Mouse (Mus musculus) C2C12 (cell line): ENCODE data around the gene Sohlh2. TPM values are rescaled to one million over a fixed set of nuclear protein-coding genes. Genes with fewer than 3 reads are reported as not detected.
"Not testable (repeated sequence)": the region's sequence is repeated elsewhere in the genome, so short reads cannot be mapped to it uniquely, and the experiment has no call there.

Source experiments
- H3K27me3 ChIP-seq: one replicate; pipeline ENCODE4 v1.6.1; 2011; ENCODE audit not compliant: control insufficient read depth, insufficient read depth, insufficient read length
- H3K36me3 ChIP-seq: one replicate; pipeline ENCODE4 v1.6.1; 2011; ENCODE audit not compliant: control insufficient read depth, insufficient read depth
- H3K4me3 ChIP-seq: one replicate; pipeline ENCODE4 v1.5.1; 2011; ENCODE audit warnings: mild to moderate bottlenecking, control low read depth; ENCODE audit not compliant: poor library complexity, insufficient read depth, severe bottlenecking
- H3K79me2 ChIP-seq: one replicate; pipeline ENCODE4 v1.6.1; 2011; ENCODE audit not compliant: control insufficient read depth, insufficient read depth
- H3K79me3 ChIP-seq: one replicate; pipeline ENCODE4 v1.6.1; 2011; ENCODE audit warnings: low read depth, control low read depth
- H3ac ChIP-seq: one replicate; pipeline ENCODE3; 2011; ENCODE audit warnings: low read depth; ENCODE audit not compliant: control insufficient read depth, insufficient read length
- CEBPB ChIP-seq: IDR thresholded peaks from one replicate; pipeline ENCODE4 v1.6.1; 2011; ENCODE audit warnings: low read depth, mild to moderate bottlenecking, control low read depth, moderate library complexity
- CTCF ChIP-seq: IDR thresholded peaks from one replicate; pipeline ENCODE4 v1.5.1; 2011; ENCODE audit not compliant: control insufficient read depth, insufficient read depth, insufficient read length
- FOSL1 ChIP-seq: IDR thresholded peaks from one replicate; pipeline ENCODE4 v1.8.0; 2011; ENCODE audit warnings: mild to moderate bottlenecking, low read length; ENCODE audit not compliant: poor library complexity, insufficient read depth, severe bottlenecking
- MAX ChIP-seq: IDR thresholded peaks from one replicate; pipeline ENCODE4 v1.6.1; 2011; ENCODE audit warnings: mild to moderate bottlenecking, control low read depth
- MYOD1 ChIP-seq: IDR thresholded peaks from one replicate; pipeline ENCODE4 v1.6.1; 2011; ENCODE audit warnings: low read depth; ENCODE audit not compliant: control insufficient read depth, insufficient read length
- MYOG ChIP-seq: IDR thresholded peaks from one replicate; pipeline ENCODE4 v1.6.1; 2011; ENCODE audit not compliant: control insufficient read depth, insufficient read length; ENCODE audit errors: extremely low read depth
- USF1 ChIP-seq: IDR thresholded peaks from one replicate; pipeline ENCODE4 v1.6.1; 2011; ENCODE audit warnings: low read depth, mild to moderate bottlenecking, control low read depth, moderate library complexity
- polyA plus RNA-seq: library from polyadenylated mRNA; unstranded; fragments of >200 nt; fragmentation: generic; extraction: Trizol; gene quantifications from one replicate; pipeline ENCODE4 v1.2.1, GENCODE M21; 2012; ENCODE audit warnings: missing spikeins

Gene Sohlh2
- polyA plus RNA-seq, 1 experiment = 0.02 TPM

GRCm38 (mm10) chr3:55194792-55195191, 13.0 kb downstream of the Sohlh2 start:
- no peaks in the 10 kb centered on the region for H3K27me3 ChIP-seq
- no peak overlapping the region for H3ac ChIP-seq
- no peaks in the 10 kb centered on the region for H3K79me2 ChIP-seq
- H3K79me3 ChIP-seq = no peaks in the 10 kb centered on the region
- H3K36me3 ChIP-seq = no peaks in the 10 kb centered on the region
- no peak overlapping the region for H3K4me3 ChIP-seq
- TF ChIP-seq CEBPB (no peak), MAX (no peak), USF1 (no peak), MYOD1 (no peak), FOSL1 (no peak), CTCF (no peak), MYOG (no peak)

DNA sequence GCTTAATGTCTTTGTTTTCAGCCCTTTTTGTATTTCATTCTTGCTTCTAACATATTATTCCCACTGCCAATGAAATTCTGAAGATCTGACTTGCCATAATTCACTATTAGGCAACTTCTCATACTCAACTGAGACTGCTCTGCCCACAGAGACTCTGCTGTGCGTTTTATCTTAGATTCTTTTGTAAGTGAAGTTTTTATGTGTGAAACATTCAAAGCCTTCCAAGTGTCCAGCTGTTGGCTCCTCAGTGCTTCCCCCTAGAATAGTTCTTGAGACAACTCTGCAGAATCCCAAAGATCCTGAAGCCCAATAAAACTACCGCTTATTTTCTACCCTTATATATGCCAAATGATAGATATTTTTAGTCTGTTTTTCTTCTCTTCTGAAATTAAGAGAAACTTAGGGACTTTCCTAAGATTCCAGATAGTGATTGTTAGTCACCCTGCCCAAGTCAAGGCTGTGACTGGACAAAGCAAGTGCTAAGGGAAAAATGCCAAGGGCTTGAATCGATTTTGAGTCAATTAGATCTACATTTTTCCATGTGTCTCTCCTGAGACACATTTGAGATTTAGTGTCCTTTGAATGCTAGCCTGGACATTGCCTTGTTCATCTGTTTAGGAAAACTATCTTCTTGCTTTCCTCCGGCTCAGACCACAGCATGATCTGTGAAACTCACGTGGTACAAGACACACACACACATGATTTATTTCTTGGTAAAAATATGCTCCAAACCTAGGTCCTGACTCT, 13.9 kb downstream of the Sohlh2 start:
- TF ChIP-seq MYOD1 = no peak
- no peak for TF ChIP-seq USF1
- TF ChIP-seq MAX = no peak
- TF ChIP-seq MYOG = no peak
- TF ChIP-seq CEBPB = no peak
- no peak for TF ChIP-seq FOSL1
- no peak for TF ChIP-seq CTCF
- Histone ChIP-seq H3K27me3 (no peaks in the 10 kb centered on the region), H3K4me3 (no peak overlapping the region), H3K79me2 (no peaks in the 10 kb centered on the region), H3K36me3 (no peaks in the 10 kb centered on the region), H3K79me3 (no peaks in the 10 kb centered on the region), H3ac (no peak overlapping the region)

- H3ac ChIP-seq = no peak overlapping the region
- H3K27me3 ChIP-seq = no peaks in the 10 kb centered on the region
- no peaks in the 10 kb centered on the region for H3K79me3 ChIP-seq
- no peaks in the 10 kb centered on the region for H3K79me2 ChIP-seq
- H3K36me3 ChIP-seq = no peaks in the 10 kb centered on the region
- no peak overlapping the region for H3K4me3 ChIP-seq
- no peak for TF ChIP-seq MAX
- TF ChIP-seq FOSL1 = no peak
- no peak for TF ChIP-seq CEBPB
- no peak for TF ChIP-seq MYOD1
- no peak for TF ChIP-seq CTCF
- TF ChIP-seq USF1 = no peak
- no peak for TF ChIP-seq MYOG
Observed at GRCm38 (mm10) chr3:55196328-55196710, 14.5 kb downstream of the Sohlh2 start.

- H3K79me2 ChIP-seq, H3K36me3 ChIP-seq, H3K27me3 ChIP-seq, H3ac ChIP-seq, H3K79me3 ChIP-seq, H3K4me3 ChIP-seq: not testable (repeated sequence)
Observed at GRCm38 (mm10) chr3:55203621-55204020, 21.8 kb downstream of the Sohlh2 start.

GRCm38 (mm10) chr3:55206413-55206812, 24.6 kb downstream of the Sohlh2 start:
- Histone ChIP-seq H3K27me3 (no peaks in the 10 kb centered on the region), H3K79me3 (no peaks in the 10 kb centered on the region), H3K4me3 (no peak overlapping the region), H3ac (no peak overlapping the region), H3K79me2 (no peaks in the 10 kb centered on the region), H3K36me3 (no peaks in the 10 kb centered on the region)
- TF ChIP-seq USF1 (no peak), MYOD1 (no peak), CTCF (no peak), MYOG (no peak), CEBPB (no peak), FOSL1 (no peak)

- no peaks in the 10 kb centered on the region for H3K36me3 ChIP-seq
- no peaks in the 10 kb centered on the region for H3K27me3 ChIP-seq
- no peaks in the 10 kb centered on the region for H3K79me3 ChIP-seq
- TF ChIP-seq CEBPB (no peak), MYOG (no peak), MYOD1 (peak; percentile 42)
- no peak overlapping the region for H3K4me3 ChIP-seq
- no peaks in the 10 kb centered on the region for H3K79me2 ChIP-seq
- no peak overlapping the region for H3ac ChIP-seq
Observed at GRCm38 (mm10) chr3:55207665-55208064, 25.8 kb downstream of the Sohlh2 start.
